Mouse (Mus musculus): Measurements from ENCODE around the gene Ccl6.

DNA sequence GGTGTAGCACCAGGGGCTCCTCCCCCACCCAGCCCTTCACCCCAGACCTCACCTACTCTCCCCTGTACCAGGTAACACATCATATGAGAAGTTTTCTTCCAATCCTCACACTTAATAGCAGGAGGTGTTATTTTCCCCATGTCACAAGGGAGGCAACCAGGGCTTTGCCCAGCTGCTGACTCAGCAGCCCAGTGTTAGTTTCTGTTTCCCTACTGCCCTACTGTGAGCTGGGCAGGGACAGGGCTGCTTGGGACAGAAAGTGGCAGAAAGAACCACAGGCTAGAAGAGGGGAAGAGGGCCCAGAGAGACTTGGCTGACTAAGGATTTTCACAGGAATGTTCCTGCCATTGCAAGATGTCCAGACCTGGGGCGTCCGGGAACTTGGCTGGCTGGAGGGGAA is 52.0 kb downstream of the Ccl6 start:
- TF ChIP-seq CTCF (IDR thresholded peaks at IDR 0.05; ENCODE audit: borderline replicate concordance, control insufficient read depth, extremely low read depth, insufficient read depth, low read length, poor library complexity) = no peak
- TF ChIP-seq POLR2A (IDR thresholded peaks at IDR 0.05; ENCODE audit: control insufficient read depth, extremely low read depth, insufficient read depth, low read length, poor library complexity) = no peak
